Mouse (Mus musculus) ES-CJ7 (cell line): ENCODE results near the gene Dnah5.
A peak's percentile ranks its signal among the peaks of the same experiment; 100 is the strongest.

Experiments used
- DNase-seq: peaks from one replicate; pipeline ENCODE4 v3.0.0; 2011; ENCODE audit warnings: low read depth, low spot score

The Dnah5 gene

DNA sequence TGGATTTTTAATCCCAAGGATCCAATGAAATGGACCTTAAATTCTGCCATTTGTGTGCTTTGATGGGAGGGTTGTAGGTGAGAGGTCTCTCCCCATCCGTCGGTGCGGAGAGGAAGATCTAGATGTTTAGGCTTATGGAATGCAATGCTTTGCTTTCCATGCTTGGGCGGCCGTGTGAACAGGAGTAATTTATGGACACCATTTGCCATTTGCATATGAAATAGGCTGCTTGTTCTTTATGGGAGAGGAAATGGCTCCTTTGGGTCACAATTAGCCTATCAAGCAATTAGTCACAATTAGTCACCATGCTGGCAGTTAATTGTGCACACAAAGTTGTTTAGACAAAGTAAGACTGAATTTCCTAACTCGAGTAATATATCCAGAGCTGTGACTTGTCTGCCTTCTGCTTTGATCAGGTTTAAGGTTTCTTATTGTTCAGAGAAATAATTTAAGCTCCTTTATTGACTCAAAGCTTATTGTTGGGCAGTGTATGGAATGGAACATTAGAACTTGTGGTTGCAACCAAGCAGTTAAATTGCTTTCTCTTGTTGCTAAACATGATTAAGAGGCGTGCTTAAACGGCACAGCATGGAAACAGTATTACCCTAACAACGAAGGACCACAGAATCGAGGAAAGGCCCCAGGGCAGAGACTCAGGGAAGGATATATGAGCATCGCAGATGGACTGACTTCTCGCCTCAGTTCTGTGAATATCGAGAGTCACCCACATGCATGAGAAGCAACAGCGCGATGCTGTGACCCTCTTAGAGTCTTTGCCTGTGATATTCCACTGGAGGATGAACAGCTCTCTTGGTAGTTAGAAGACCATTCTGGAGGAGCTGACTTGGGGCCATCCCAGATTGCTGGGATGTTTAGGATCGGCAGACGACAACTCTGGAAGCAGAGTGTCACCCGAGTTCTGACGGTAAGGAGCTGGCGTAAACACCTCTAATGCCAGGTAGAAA lies at the start of gene Dnah5:
Gene Dnah5, plus strand, starts transcription at position 642 of the 965 bp plus-strand sequence.
- DNase-seq = no peak

DNA sequence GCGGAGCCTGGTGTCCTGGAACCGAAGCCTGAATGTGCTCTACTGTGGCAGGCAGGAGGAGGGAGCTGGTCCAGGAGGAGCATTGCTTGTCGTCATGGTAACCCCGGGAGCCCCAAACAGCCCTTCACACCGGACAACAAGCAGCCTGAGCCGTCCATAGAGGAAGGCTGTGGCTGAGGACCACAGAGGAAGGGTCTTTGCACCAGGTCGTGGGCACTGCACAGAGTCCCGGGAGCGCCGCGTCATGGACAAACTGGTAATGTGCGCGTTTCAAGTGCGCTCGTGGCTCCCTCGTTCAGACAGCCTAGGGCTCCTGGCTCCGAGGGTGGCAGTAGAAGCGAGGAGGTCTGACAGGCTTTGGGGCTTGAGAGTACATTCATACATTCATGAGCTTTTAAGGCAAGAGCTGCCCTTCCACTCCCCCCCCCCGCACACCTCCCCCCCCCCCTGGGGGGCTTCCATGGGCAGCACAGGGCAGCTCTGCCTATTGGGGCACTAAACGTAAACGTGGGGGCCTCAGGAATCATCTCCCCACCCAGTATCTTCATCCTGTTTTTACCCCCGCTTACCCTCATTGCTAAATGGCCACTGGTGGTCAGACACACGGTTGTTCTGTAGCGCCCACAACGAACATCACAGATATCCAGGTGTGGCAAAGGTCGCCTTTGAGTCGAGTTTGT lies 48.6 kb upstream of the Dnah5 start:
- peak; percentile 50 for DNase-seq

DNA sequence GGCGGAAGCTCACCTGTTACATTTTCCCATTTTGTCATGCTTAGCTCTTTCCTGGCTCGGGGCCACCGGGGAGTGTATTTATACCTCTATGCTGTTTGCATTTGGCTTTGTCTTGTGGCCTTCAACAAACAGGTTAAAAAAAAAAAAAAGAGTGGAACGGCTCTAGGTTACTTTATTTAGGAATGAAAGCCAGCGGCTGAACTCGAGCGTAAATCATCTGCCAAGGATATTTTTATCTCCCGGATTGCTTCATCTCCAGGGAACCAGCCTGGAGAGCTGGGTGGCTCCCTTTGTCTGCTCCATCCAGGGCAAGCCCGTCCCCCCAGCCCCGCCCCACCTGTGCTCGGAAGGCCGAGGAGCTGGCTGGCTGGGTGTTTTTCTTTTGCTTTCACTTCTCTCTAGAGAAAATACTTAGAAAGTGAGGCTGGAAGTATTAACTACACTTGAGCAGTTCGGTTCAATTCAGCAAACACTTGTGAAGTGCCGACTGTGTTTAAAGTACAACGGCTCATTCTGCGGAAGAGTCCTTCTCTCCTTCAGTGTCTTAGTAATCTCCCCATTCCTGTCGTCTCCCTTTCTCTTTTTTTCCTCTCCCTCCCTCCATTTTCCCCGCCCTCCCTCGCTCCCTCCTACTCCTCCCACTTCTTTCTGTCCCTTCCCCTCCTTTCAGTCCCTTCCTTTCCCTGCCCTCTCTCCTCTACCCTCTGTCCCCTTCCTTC lies 44.6 kb upstream of the Dnah5 start:
- peak; percentile 19 for DNase-seq

DNA sequence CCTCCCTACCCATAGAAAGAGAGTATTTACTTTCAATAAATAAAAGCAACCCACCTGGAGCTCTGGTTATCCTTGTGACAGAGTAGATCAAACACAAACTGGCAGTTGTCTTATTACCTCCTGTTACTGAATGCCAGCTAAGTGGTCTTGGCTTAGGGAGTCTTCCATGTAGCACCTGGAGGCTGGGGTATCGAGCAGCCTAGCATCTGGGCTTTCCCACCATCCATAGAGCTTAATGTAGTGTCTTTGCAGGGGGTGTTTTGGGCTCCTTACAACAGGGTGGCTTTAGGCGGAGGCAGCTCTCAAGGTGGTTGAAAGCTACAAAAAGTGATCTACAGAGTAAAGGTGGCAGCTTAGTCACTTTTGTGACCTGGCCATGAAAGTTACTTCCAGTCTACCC lies 41.3 kb upstream of the Dnah5 start:
- DNase-seq = no peak

DNA sequence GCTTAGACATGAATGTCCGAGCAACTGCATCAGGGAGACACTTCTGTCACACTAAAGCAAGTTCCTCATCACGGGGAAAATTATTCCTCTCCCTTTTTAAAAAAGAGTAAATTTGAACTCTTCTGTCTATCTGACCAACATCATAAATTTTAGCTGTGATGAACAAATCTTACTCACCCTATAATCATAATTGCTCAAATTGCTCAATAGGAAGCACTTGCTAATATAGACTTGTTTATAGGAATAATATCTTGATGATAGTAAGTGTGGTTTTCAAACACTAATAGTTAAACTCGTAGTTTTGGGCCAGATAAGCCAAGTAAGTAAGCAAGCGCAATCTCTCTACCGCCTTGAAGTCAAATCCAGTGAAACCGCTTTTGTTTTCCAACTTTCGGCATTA lies 38.3 kb upstream of the Dnah5 start:
- DNase-seq = no peak

DNA sequence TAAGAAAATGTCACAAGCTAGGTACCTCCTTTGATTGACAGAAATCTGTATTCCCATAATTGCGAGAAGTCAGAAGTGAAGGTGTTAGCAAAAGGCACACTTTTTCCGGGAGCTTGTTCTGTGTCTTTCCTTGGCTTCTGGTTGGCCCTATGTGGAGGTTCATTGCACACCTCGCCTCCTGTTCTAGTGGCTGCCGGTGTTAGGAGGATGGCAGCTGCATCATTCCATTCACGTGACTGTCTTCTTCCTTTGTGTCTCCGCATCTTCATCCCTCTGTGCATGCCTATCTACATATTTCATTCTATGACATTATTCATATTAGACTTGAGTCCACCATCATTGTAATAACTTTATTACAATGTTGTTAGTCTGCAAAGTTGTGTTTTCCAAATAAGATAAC lies 37.5 kb upstream of the Dnah5 start:
- DNase-seq = no peak

DNA sequence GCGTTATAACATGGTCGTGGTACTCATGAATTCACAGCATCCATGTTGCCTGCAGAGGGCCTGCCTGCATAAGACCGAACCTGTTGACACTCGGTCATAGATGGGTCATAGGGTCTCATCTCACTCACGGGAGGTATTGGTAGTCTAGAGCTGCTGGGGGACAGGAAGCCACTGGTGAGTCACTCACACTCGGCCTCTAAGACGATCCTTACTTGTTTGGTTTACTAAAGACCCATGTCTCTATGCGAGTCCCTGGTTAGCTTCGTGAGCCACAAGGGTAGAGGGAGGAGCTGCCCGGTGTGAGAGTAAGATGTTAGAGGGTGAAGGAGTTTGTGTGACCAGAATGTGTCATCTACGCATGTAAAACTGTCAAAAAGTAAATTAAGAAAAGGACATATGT lies 24.6 kb upstream of the Dnah5 start:
- DNase-seq = no peak

DNA sequence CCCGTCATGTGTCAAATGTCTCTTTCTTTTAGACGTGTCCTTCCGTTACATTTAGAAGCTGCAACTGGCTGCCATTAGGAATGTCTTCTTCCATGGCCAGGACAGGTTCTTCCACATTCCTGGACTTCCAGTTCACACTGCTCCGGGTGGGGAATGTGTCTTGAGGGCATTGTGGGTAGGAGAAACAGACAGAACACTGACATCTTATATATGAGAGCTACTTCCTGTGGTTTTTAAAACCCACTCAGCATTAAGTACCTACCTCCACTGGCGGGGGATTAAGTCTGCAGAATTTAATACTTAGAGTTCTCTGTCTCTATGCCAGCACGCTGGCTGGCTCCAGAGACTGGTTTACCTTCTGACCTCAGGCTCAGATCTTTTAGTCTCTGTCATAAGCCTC lies 24.0 kb upstream of the Dnah5 start:
- DNase-seq = no peak

DNA sequence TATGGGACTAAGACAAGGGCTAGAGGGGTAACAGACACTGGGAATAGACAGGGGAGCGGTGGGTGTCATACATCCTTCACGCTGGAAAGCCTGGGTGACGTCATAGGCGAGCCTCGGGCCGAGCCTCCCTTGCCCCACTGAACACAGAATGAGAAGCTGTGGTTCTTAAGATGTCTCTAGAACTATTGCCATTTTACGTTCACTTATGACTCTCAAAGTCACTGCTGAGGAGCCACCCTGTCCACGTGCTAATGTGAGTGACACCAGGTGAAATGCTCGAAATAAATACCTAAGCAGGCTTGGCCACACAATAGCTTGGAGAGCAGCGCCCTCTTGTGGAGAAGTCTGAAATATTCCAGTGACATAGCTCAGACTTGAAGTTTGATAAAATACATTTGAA lies 21.7 kb upstream of the Dnah5 start:
- peak; percentile 65 for DNase-seq

DNA sequence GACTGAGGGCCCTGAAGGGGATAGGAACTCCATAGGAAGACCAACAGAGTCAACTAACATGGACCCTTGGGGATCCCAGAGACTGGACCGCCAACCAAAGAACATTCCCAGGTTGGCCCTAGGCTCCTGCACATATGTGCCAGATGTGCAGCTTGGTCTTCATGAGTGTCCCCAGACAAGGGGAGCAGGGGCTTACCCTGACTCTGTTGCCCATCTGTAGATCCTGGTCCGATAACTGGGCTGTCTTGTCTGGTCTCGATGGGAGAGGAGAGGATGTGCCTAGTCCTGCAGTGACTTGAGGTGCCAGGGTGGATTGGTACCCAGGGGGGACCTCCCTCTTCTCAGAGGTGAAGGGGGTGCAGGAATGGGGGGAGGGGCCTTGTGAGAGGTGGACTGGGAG lies 21.0 kb upstream of the Dnah5 start:
- no peak for DNase-seq

DNA sequence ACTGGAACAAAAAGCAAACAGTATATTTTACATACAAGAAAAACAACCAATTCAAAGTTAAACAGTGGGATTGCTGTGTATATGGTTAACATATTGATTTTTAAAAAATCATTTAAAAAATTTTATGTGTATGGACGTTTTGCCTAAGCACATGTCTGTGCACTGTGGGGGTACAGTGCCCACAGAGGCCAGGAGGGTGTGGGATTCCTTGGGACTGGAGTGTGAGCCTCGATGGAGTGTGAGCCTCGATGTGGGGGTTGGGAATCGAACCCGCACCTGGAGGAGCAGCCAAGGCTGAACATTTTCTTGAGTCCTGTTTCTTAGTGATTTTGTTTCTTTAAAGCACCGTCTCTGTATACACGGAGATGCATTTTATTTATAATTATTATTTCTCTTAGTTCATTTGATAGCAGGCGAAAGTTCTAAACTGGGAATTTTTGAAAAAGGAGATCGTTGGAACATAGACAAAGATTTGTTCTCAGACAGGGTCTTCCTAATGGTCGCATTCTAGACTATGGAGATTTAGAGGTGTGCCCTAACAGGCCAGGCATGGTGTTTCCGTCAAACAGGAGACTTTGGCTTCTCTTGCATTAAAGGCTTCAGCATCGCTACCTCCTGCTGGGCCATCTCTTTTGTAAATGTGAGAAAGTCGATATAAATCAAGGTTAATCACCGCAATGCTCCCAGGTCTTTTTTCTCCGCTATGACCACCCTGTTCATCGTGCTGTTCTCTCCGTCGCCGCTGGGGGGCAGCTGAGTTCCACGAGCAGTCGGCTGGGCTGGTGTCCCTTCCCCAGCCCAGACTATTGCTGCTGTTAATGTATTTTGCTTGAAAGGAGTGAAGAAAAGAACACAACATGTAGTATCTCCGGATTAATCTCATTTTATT lies 15.8 kb upstream of the Dnah5 start:
- DNase-seq = peak; percentile 74

DNA sequence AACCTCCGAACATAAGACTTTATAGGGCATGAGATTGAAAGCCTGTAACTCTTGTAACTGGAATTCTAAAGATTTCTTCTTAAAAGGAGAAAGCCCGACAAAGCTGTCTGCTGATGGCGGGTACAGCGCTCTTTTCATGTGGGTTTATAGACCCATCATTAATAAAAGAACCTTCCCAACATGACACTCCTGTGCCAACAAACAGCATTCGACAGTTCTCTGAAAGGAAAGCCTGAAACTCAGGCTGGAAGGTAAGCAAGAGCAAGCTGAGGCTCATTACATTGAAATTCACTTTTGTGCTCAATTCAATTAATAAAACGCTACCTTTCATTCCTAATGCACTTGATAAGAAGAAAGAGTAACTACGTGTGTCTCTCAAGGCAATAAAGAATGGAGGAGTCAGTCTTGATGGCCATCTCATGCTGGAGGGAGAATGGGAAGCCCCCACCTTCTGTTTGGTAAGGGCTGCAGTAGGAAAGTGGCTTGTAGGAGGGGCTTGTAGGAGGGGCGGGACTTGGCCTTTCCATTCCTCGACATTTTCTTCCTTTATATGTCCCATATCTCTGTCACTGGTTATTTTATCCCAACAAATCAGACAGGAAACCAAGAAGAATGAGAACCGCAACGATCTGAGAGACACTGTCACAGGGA lies 15.1 kb upstream of the Dnah5 start:
- DNase-seq = no peak

DNA sequence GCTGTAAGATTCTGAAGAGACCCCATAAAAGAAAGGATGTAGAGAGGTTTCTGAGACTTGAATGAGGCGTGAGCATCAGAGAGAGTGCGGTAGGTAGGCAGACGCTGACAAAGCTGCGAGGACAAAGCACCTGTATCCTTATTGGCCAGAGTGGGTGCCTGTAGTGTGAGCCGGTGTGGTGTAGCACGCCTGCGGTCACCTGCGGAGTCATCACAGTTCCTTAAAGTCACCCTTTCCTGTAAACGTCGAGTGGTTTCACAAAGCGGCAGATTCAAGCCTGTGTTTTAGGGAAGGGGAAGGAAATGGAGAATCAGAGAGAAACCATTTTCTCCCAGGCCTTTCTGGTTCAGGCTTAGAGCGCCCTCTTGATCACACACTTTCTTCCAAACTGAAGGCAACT lies 13.9 kb upstream of the Dnah5 start:
- peak; percentile 29 for DNase-seq

DNA sequence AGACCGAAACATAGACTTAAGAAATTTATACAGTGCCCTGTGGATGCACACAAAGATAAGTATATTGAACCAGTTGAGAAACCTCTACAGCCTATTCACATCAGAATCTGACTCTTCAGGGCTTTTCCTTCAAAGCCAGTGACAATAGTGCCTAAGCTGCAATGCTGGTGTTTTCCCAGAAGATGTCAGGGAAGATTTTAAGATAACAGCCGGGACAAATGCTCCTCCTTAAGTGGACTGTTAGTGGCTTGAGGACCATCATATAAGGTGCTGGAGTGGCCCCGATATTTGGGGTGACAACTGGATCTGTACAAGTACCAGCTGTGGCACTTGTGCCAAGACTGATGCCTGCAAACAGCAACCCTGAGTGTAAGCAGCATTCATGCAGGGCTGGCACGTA lies 4.9 kb upstream of the Dnah5 start:
- no peak for DNase-seq

DNA sequence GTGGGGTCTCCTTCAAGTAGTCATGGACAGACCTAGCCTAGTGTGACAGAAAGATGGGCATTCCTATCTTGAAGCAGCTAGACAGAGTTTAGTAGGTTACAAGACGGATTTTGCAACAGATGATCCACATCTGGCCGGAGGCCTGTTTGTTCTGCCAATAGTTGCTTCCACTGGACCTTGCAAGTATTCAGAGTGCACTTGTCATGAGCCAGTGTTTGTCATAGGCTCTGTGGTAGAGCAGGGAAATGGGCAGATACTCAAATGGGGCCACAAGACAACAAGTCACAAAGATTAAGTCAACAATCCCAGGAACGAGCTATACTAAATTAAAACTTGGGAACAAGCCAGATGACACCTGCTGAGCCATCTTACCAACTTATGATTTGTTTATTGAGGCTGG lies 1.1 kb downstream of the Dnah5 start:
- no peak for DNase-seq

DNA sequence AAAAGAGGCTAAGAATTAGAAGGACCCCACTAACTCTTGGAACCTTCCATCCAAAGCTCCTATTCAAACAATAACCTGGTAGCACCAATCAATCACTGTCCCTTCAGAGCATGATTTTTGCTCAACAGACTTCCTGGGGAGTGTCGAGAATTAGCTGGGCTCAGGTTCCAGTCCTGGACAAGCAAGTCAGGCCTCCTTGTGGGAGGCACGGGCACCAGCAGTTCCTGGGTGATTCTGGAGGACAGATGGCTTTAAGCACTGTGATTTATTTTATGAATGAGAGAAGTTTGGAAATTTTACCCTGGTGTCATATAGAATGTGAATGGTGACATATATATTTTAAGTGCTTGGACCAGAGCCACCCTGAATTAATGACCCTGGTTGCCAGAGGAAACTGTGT lies 4.0 kb downstream of the Dnah5 start:
- no peak for DNase-seq

DNA sequence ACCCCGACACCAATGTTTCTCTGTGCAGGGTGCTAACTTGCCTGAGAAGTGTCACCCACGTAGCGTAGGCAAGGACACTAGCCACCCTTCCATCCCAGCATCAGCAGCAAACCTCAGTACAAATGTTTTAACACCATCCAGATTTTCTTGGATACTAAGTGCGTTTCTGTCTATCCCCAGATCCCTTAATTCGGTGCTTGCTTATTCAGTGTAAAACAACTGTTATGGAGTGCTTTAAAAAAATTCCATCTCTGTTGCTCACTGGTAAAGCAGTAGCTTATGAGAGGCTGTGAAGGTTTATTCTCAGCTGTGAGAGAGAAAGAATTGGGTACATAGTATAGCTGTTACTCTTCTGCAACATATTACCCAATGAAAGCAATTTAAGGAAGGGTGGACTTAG lies 9.5 kb downstream of the Dnah5 start:
- DNase-seq = no peak

DNA sequence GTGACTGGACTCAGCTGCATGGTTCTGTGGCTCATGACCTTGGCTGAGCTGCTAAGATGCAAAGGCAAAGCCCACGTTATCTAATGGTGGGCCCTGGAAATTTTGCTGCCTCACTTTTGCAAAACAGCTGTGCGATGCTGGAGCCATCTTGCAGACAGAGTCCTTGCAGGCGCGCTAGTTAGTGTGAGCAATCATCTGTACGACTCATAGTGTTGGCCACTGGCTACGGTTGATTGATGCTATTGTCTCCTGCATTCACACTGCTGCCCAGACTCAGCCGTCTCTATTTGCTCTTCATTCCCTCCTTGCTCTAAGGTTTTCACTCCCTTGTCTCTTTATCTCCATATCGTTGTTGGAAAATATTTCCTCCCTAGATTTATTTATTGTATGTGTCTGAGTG lies 12.8 kb downstream of the Dnah5 start:
- no peak for DNase-seq

DNA sequence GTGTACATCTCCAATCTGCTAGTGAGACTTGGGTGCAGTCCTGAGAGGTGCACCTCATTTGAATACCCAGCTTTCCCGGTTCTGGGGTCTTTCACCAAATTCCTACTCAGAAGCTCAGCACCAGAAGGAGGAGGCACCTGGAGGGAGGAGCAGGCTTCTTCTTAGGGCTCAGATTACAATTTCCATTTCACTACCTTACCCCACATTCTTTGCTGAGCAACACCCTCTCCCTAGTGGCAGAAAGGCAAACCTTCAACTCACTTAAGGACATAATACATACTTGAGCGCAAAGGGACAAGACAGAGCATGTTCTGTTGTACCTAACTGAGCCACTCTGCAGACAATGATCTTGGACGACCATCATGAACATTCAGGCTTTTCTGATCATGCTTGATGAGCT lies 23.8 kb downstream of the Dnah5 start:
- peak; percentile 51 for DNase-seq

DNA sequence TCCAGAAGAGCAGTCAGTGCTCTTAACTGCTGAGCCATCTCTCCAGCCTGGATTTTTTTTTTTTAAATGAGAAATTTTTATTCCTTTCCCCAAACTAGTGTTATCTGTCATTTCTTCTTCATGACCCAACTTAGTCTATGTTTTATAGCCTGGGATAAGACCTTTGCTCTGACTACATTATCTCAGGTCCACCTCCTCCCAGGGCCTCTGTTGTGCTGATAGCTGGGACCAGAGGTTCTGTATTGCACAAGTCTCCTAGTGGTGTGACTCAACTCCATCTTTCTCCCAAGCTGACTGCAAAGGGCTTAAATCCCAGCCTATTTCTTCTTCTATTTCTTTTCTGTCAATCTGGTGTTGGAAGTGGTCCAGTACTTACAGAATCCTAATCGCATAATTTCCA lies 56.7 kb downstream of the Dnah5 start:
- DNase-seq = no peak

DNA sequence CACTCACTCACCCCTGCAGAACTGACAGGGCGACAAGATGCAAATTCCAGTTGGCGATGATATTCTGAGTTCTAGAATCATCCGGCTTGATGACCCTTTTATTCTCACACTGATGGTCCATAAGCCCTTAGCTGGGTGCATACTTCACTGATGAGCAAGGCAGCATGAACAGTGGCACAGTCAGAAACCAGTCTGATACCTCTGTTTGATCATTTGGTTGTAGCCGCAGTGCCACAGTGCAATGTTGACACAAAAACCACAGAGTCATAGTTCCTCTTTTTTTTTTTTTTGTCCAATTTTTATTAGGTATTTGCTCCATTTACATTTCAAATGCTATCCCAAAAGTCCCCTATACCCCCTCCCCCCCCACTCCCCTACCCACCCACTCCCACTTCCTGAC lies 95.9 kb downstream of the Dnah5 start:
- no peak for DNase-seq
